Mouse (Mus musculus) layer of hippocampus, adult 9-11 months (tissue): ENCODE measurements at regions not wholly inside any gene's neighbourhood (a gene's known extent, or its start where the extent isn't known, plus 50 kb on each side); places are given as distances from the start of the nearest gene placed in this dataset.

Experiments
- DNase-seq: peaks from one replicate; pipeline ENCODE4 v3.0.0; 2022

DNA sequence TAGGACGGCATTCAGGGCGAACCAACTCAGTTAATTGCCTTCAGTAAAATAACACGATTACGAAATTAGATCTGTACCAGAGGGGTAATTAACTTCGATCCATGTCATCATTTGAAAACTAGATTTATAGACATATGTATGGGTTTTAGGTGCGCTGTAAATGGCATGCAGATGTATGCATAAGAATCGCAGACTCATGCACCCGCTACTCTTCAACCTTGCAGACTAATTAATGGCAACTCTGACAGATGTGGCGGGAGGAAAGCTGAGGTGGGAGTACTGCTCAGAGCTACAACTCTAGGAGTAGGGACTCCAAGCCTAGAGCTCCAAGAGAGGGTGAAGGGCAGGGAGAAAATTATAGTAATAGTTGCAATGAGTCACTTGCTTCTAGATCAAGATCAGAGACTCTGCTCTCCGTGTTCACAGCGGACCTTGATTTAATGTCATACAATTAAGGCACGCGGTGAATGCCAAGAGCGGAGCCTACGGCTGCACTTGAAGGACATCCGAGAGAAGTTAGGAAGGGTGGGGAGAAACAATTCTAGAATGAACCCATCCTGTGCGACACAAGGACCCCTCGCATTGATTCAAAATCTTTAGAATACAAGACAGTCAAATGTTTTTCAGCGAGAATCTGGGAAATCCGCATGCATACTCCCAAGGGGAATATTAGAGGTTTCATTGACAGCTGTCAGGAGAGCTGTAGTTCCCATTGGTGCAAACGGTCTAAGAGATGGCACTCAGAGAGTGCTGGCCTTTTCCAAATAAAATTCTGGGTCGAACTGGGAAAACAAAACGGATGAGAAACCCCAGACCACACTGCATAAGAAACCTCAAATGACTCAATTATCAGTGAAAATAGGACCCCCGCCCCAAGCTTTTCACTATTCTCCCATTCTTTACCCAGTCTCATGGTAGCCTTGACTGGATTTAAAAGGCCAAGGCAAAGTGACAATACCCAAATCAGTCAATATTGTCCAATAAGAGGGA, 152.6 kb upstream of the Cypt12 start:
- no peak for DNase-seq

DNA sequence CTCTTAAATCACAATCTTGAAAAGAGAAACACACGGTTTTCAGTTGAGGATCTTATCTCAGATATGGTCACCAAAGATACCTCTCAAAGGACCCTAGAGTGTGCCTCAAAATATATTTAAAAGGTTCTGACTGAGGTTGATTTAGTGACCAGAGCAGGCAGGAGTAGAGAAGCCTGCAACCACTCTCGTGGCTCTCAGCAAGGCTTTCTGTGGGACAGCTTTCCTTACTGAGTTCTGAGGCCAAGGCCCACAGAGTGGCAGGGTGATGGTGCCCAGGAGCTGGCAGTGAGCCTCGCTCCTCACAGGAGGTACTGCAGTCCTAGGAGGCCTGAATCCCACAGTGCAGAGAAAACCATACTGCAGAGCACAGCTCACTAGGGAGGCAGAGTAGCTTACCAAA, 151.4 kb upstream of the Cypt12 start:
- no peak for DNase-seq

DNA sequence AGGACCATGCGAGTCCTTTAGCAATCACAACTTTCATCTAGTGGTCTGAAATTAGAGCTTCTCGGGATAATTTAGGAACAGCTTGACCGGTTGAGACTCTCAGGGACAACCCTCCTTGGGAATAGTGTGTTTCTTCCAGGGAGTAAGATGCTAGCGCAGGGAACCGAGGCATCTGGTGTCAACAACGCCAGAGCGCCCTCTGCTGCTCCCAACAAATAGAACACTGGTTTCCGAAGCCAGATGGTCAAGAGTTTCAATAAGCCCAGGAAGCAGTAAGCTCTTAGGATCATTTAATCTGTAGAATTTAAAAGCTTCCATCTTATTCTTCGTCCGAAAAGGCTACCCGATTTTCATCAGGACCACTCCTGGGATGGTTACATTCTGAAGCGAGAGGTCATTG, 149.8 kb upstream of the Cypt12 start:
- DNase-seq: peak; percentile 60

DNA sequence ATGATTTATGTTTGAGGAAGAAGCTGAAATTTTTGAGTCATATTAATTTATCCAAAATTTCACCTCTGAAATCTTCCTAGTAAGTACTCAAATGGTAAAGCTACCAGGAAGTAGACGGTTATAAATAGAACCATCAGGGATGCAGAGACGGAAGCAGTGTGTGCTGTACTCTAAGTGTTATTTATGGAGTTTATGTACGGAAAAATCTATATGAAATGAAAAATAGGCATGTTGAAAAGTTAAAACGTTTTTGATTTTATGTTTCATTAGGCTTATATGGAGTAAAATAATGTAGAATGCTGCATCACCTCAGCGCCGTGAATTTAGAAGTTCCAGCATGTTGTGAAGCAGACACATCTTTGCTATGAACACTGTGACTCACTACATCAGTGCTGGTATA, 149.1 kb upstream of the Cypt12 start:
- DNase-seq: no peak

DNA sequence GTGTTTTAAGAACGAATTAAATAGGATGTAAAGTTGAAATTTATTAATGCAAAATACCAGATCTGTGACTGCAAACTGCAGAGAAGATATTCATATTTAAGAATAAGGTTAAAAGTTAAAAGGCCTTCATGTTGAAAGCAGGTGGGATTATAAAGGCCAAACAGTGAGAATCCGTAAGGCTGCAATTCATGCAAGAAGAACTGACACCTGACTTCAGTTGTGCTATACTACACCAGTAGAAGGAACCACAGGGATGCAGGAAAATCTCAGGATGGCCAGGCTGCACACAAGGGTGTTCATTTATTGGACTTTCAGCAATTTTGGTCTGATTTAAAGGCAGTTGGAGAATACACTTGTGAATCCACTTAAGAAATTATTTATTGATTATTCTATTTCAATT, 147.4 kb upstream of the Cypt12 start:
- no peak for DNase-seq

DNA sequence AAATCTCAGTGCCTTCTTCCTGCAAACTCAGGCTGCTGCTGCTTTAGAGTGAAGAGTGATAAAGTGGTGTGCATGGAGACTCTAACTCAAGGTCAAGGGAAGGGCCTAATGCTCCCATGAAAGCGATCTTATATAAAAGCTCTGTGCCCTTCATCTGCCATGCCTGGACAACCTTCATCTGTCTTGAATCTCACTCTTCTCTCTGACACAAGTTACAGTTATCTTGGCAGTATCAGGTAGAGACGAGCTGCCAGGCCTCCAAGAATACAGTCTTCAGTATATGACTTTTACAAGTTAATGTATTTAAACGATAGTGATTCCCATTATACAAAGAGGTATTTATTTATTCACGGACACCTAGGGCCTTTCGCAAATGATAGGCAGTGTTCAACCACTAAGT, 146.7 kb upstream of the Cypt12 start:
- DNase-seq: no peak

DNA sequence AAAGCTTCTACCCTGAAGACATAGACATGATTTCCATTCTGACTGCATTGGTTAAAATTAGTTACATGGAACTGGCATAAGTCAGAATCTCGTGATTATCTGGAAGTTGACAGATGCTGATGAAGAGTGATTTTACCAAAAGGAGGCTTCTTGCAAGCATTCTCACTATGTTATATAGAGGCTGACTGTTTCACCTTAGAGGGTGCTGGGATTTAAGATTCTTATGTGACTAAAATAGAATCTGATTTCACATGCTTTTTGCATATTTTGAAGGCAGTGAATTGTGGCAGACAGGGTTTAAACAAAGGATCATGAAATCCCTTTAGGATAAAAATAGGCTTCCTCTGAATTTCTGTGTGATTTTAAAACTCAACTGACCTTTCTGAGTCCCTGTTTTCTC, 143.0 kb upstream of the Cypt12 start:
- no peak for DNase-seq

DNA sequence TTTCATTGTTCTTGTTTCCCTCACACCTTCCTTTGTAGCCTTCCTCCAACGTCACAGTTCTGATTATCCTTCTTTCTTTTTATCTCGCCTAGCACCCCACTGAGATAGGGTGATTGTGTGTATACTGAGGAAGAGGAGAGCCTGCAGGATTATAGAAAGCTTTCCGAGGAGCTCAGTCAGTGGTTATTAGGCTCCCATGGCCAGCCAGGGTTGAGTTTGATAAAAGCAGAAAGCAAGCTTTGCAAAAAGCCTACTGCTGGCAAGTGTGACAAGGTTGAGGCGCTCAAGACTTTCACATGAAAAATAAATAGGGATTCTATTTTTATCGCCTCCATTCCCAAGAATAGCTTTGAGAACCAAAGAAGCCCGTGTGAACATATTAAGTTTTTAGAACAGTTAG, 136.9 kb upstream of the Cypt12 start:
- DNase-seq: no peak

DNA sequence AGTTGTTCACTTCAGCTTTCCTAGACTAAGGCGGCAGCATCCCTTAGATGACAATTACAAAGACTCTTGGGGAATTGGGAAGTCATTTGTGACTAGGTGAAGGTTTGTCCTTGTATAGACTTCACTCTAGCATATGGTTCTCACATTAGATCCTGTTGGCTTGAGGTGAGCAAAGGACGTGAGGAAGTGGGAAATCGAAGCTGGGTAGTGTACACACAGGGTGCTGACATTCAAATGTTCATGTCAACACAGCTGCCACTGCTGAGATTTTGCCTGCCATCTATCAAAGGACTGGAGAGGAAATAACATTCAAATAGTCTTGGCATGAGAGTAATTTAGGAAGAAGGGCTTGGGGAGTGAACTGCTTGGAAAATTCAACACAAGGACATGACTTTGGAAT, 124.0 kb upstream of the Cypt12 start:
- DNase-seq: no peak

DNA sequence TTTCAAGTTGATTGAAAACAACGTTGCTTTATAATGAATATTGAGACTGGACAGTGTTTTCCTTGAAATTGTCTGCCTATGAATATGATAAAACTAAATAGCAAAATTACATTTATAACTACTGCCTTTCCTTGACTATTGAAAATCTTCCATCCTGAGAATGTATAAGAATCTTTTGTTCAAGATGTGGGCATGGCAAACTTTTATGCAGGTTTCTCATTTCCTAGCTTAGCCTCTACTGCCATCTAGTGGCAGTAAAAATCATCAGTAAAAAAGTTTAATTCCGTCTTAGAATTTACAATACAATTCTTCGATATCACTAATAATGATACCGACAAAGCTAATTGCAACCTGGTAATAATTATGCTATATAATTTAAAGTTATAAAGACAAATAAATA, 123.5 kb upstream of the Cypt12 start:
- DNase-seq: no peak

DNA sequence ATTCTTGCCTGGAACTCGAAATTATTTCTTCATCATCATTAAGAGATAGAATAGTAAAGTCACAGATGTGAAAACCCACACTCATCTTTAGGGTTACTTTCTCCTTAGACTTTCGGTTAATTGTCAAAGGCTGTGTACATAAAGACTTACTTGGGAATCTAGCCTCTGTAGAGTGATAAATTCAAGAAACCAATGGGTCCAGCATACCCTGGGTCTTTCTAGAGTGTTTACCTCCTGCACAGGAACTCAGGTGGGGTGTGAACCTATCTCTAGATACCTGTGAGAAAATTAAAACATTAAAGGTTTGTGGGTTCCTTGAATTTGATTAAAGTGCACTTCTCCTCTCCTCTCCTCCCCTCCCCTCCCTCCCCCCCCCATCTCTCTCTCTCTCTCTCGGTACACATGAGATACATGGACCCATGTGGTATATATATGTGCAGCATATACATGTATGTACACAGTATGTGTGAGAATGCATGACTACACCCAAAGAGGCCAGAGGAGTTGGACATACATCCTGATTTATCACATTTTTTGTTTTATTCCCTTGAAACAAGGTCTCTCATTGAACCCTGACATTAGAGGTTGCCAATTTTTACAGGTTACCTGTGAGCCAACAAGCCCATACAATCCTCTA, 122.8 kb upstream of the Cypt12 start:
- no peak for DNase-seq

DNA sequence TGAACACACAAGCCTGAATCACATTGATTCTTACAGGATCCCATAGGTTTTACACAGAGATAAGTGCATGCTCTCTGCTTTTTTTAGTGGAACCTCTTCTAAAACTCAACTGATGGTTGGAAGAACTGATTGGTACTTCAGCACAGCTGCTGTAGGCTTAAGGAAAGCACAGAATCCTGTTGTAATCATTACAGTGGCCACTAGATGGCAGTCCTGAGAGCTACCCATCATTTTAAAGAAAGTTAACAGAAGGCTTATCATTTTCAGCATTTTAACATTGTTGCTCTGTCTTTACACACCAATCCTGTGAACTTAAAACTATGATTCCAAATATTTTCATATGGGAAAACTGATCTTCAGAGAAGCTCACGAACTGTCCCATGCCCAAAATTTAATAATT, 113.5 kb upstream of the Cypt12 start:
- peak; percentile 82 for DNase-seq

DNA sequence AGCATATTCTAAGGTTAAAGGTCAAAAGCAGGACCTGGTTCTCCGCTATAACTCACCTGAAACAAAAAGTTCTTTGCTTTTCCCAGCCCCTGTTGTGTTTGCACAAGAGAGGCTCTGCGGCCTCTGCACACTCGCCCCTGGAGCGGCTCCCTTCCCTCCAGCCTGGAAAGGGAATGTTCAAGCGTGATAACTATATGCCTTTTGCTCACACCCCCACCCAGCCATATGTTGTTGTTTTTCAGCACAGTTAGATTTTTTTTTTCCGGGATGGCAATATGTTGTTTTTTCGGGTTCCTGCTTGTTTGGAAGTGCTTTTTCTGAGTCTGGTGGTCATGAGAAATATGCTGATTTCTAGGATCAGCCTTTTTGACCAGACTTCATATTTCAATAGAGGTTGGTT, 100.6 kb upstream of the Cypt12 start:
- DNase-seq: peak; percentile 45

DNA sequence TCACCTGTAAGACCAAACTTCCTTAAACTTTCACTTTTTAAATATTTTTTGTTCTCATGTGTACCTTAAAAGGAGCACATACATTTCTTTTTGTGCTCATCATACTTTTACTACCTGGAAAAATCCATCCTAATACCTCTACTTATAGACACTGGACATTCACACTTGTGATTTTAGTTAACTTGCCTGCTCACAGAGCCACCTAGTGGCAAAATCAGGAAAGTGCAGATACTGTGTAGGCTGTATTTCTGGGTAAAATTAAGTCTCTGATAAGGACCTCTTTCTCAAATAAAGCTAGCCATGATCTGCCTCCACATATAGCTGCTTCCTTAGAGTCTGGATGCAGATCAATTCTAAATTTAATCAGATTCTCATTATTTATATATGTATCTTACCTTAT, 100.0 kb upstream of the Cypt12 start:
- DNase-seq: no peak

DNA sequence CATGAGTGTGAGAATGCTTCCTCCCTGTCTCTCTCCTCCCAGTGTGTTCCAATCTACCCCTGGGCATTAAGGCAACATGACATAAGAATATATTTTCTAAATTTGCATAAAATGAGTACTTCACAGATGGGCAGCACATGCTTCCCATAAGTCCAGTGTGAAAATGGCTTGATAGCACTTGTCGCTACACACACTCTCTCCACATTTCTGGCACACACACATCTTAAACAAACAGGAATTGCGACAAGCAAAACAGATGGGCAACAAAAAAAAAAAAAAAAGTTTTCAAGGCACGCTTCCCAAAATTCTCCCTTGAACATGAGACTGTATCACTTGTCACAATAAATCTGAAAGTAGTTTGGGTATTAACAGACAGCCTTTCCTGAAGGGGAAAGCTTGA, 85.8 kb upstream of the Cypt12 start:
- peak; percentile 18 for DNase-seq

DNA sequence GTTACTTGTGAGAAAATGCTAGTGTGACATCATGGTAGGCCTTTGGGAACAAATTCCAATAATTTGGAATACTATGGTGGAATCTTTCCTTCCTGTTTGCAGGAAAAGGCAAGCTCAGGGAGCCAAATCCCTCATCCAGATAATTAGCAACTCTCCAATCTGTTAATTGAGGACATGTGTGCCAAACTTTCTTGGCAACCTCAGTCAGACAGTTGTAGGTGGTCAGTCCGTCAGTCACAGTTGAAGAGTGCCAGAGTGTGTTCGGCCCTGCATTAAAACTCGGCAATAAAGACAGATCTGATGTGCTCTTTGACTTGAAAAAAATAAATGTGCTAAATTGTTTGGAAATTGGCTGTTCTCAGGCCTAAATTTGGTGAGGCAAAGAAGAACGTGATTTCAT, 83.1 kb upstream of the Cypt12 start:
- DNase-seq: peak; percentile 7

DNA sequence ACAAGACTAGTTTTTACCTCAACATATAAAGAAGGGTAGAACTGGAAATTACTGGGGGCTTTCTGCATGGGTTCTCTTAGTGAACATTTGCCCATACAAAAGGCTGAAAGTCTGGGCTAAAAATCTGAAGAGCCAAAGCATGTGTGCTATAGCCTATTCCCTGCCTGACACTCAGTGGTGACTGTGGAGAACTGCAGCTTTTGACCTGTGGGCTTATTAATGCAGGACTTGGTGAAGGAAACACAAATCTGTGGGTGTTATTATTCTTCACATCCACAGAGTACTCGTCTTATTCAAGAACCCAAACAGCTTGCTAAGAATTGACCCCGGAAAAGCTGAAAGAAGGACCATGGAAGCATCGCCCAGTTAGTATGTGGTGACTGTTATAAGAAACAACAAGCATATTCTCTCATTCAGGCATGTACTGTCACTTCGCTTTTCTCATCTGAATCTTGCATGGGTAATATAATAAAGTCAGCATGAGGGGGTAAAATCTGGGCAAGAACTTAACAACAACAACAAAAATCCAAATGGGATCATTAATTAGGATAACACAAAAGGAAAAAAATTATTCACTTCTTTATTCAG, 77.2 kb upstream of the Cypt12 start:
- DNase-seq: peak; percentile 12

DNA sequence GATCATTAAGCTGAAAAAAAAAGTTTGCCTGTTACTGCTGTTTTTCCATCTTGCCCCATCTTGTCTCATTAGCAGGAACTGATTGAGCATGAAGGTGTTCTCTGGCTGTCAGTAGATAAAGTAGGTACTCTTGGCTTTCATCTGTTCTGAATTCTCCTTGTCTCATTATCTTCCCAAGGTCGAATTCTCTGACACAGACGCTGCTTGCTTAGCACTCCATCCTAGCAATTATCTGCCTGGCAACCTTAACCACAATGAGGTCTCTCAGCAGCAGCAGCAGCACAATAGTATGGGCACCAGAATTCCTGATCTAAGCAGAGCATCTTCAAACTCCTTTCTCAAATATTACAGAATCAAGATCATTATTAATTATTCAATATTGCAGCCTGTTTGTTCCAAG, 52.3 kb upstream of the Cypt12 start:
- no peak for DNase-seq

DNA sequence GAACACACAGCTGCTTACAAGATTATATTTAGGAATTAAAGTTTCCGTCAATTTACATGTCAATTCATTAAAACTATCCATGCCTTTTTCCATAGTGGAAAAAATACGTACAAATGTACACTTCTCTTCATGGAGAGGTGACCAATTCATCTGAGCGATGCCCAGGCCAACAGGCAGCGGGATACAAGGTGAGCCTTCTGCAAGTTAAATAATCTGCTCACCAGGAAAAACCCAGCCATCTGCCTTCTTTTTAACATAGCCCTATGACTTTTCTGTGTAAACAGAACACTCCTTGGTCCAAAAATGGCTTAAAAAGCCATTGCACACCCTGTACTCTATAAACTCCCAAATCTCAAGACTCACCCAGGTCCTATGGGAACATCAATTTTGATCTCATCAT, 51.5 kb upstream of the Cypt12 start:
- no peak for DNase-seq
